Mouse (Mus musculus): ENCODE measurements around the gene Dis3.
"Not testable (repeated sequence)": the region's sequence is repeated elsewhere in the genome, so short reads cannot be mapped to it uniquely, and the experiment has no call there.

Gene Dis3

GRCm38 (mm10) chr14:99063091-99063490 lies 36.5 kb downstream of the Dis3 start:
- DNase-seq (ENCODE audit: low spot score) = no peak

GRCm38 (mm10) chr14:99060616-99061015 lies 39.0 kb downstream of the Dis3 start:
- peak; percentile 42 for DNase-seq (ENCODE audit: low spot score)

GRCm38 (mm10) chr14:99058959-99059586 lies 40.5 kb downstream of the Dis3 start:
- no peak for DNase-seq (ENCODE audit: low spot score)

GRCm38 (mm10) chr14:99046782-99047181 lies 52.8 kb downstream of the Dis3 start:
- DNase-seq (ENCODE audit: low spot score) = no peak

GRCm38 (mm10) chr14:99046031-99046781 lies 53.4 kb downstream of the Dis3 start, which contains the start of the genes Mzt1 and Bora:
Mzt1 (minus strand) TSS chr14:99046134.
Bora (plus strand) TSS chr14:99046222.
- peak; percentile 89 for DNase-seq (ENCODE audit: low spot score)

GRCm38 (mm10) chr14:99045378-99046030 lies 54.1 kb downstream of the Dis3 start:
- DNase-seq (ENCODE audit: low spot score) = no peak

- DNase-seq (ENCODE audit: low spot score) = no peak
These were observed 54.9 kb downstream of the Dis3 start for GRCm38 (mm10) chr14:99044718-99045117.

GRCm38 (mm10) chr14:99044096-99044495 lies 55.5 kb downstream of the Dis3 start:
- no peak for DNase-seq (ENCODE audit: low spot score)

GRCm38 (mm10) chr14:99043499-99043898 lies 56.1 kb downstream of the Dis3 start:
- no peak for DNase-seq (ENCODE audit: low spot score)

- no peak for DNase-seq (ENCODE audit: low spot score)
These were observed 58.2 kb downstream of the Dis3 start for GRCm38 (mm10) chr14:99041416-99041815.

GRCm38 (mm10) chr14:99039308-99039707 lies 60.3 kb downstream of the Dis3 start:
- DNase-seq (ENCODE audit: low spot score) = not testable (repeated sequence)

GRCm38 (mm10) chr14:99037703-99038102 lies 61.9 kb downstream of the Dis3 start:
- DNase-seq (ENCODE audit: low spot score) = no peak

- no peak for DNase-seq (ENCODE audit: low spot score)
These were observed 63.5 kb downstream of the Dis3 start for GRCm38 (mm10) chr14:99036039-99036438.

- not testable (repeated sequence) for DNase-seq (ENCODE audit: low spot score)
These were observed 64.7 kb downstream of the Dis3 start for GRCm38 (mm10) chr14:99034851-99035250.

GRCm38 (mm10) chr14:99032596-99032995 lies 67.0 kb downstream of the Dis3 start:
- no peak for DNase-seq (ENCODE audit: low spot score)

- DNase-seq (ENCODE audit: low spot score) = no peak
These were observed 68.2 kb downstream of the Dis3 start for GRCm38 (mm10) chr14:99031337-99031873.

GRCm38 (mm10) chr14:99029987-99030386 lies 69.6 kb downstream of the Dis3 start:
- no peak for DNase-seq (ENCODE audit: low spot score)
